Comparison of ENCODE assay signal across 8 mouse cellular contexts in the genomic region with DNA sequence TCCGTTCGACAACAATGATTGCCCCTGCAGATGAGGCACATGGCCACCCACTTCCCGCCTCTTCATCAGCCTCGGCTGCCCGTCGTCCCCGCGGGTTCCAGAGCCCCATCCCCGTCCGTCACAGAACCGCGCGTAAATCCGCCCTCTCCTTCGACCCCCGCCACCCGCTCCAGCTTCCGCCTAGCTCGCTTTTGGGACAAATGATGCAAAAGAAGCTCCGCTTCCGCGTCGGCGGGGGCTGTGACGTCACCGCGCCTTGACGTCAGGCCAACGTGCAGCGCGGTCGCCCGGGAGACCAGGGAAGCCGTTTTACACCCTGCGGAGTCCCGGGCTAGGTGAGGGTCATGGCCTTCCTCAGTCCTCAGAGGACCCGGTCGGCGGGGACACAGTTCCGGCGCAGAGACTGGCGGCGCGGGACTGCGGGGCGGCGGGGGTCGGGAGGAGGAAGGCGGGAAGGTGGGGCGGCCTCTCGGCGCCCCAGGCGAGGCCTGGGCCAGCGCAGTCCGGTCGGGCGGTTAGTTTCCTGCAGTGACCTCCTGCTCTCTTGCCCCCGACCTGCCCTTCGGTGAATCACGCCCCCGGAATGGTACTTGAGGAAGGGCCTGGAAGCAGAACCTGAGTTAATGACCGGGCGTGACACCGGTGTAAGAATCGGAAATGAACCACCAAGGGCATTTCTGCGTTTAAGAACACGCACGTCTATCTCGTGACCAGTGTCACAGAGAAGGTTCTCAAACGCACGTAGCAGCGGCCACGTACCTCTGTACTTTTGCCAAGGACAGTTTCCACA. TPM values are rescaled to one million over a fixed set of nuclear protein-coding genes. Genes with fewer than 3 reads are reported as not detected.
DNase-seq lines count a peak whose midpoint lies in the region; ATAC-seq and TF ChIP-seq lines count a peak whose summit lies in the region.

A gene (plus strand): TSS at position 252 of the 790 bp plus-strand sequence.

- H3K9me3 ChIP-seq in hindbrain, embryonic 11.5 days (ENCODE audit: control insufficient read depth, low read length) = no peaks in the 10 kb centered on the region
- H3K9me3 ChIP-seq in lung, embryonic 16.5 days (ENCODE audit: control insufficient read depth, low read length) = no peaks in the 10 kb centered on the region

- no peak within 1 kb of the TSS for H3K27ac ChIP-seq in hindbrain, embryonic 11.5 days (ENCODE audit: low read depth, low read length)
- peak within 1 kb of the TSS; percentile 63 for H3K27ac ChIP-seq in lung, embryonic 16.5 days (ENCODE audit: low read length)
- peak within 1 kb of the TSS; percentile 21; the same call in 1 of the 2 replicates for H3K27ac ChIP-seq in thymus, adult 2 months (ENCODE audit: control insufficient read depth, insufficient read depth, low read length)

- peak within 1 kb of the TSS; percentile 58 for H3K4me2 ChIP-seq in hindbrain, embryonic 11.5 days (replicated peaks; ENCODE audit: low read depth, low read length)
- H3K4me2 ChIP-seq in lung, embryonic 16.5 days (ENCODE audit: low read depth, low read length) = peak within 1 kb of the TSS; percentile 85

- H3K4me3 ChIP-seq in hindbrain, embryonic 11.5 days (ENCODE audit: low read depth, low read length) = peak within 1 kb of the TSS; percentile 58
- H3K4me3 ChIP-seq in lung, embryonic 16.5 days (ENCODE audit: low read length) = peak within 1 kb of the TSS; percentile 88
- peak within 1 kb of the TSS; percentile 59 for H3K4me3 ChIP-seq in thymus, adult 2 months (ENCODE audit: control insufficient read depth, insufficient read depth, low read length)

- H3K27me3 ChIP-seq in hindbrain, embryonic 11.5 days (ENCODE audit: control insufficient read depth, insufficient read depth, low read length) = no peaks in the 10 kb centered on the region
- no peaks in the 10 kb centered on the region for H3K27me3 ChIP-seq in lung, embryonic 16.5 days (ENCODE audit: control insufficient read depth, insufficient read depth, low read depth, low read length)
- H3K27me3 ChIP-seq in thymus, adult 2 months (ENCODE audit: control insufficient read depth, insufficient read depth, low read length) = no peaks in the 10 kb centered on the region

- DNase-seq in MEL-GATA-1-ER (ENCODE audit: extremely low read depth, low read depth) = peak; percentile 63
- DNase-seq in cerebellum, adult 9-10 months = peak; percentile 90
- peak; percentile 83 to 95 for DNase-seq in frontal cortex, adult 2 months (ENCODE audit: extremely low spot score in 1 of 2, low spot score in 1 of 2)
- DNase-seq in hindbrain, embryonic 11.5 days (ENCODE audit: low spot score) = peak; percentile 94
- peak; percentile 89 for DNase-seq in layer of hippocampus, adult 9-11 months
- DNase-seq in ovary, adult 18-20 months (ENCODE audit: low spot score) = peak; percentile 77
- peak; percentile 94 for DNase-seq in thymus, adult 2 months

- H3K9ac ChIP-seq in hindbrain, embryonic 11.5 days (ENCODE audit: low read depth, low read length) = peak within 1 kb of the TSS; percentile 50
- H3K9ac ChIP-seq in lung, embryonic 16.5 days (ENCODE audit: low read length) = peak within 1 kb of the TSS; percentile 84

- H3K36me3 ChIP-seq in hindbrain, embryonic 11.5 days (ENCODE audit: control insufficient read depth, insufficient read depth, low read length) = no peaks in the 10 kb centered on the region
- no peaks in the 10 kb centered on the region for H3K36me3 ChIP-seq in lung, embryonic 16.5 days (ENCODE audit: control insufficient read depth, insufficient read depth, low read length)
- H3K36me3 ChIP-seq in thymus, adult 2 months (ENCODE audit: control insufficient read depth, insufficient read depth, low read length) = no peaks in the 10 kb centered on the region

- 0 out of 2 replicates have a peak, but pooled peaks have one; percentile 43 for TF ChIP-seq CTCF in thymus, adult 2 months (IDR thresholded peaks at IDR 0.05; ENCODE audit: borderline replicate concordance, control insufficient read depth, extremely low read depth, insufficient read depth, low read length, poor library complexity)

- TF ChIP-seq POLR2A in thymus, adult 2 months (IDR thresholded peaks at IDR 0.05; ENCODE audit: control insufficient read depth, extremely low read depth, insufficient read depth, low read length, poor library complexity) = peak; percentile 91

- ATAC-seq in hindbrain, embryonic 11.5 days (ENCODE audit: low FRiP score) = peak; percentile 96
- ATAC-seq in lung, embryonic 16.5 days (ENCODE audit: low read depth) = peak; percentile 93

- no peaks in the 10 kb centered on the region for H3K4me1 ChIP-seq in hindbrain, embryonic 11.5 days (replicated peaks; ENCODE audit: control insufficient read depth, insufficient read depth, low read length)
- H3K4me1 ChIP-seq in lung, embryonic 16.5 days (replicated peaks; ENCODE audit: control insufficient read depth, insufficient read depth, low read length) = peaks cover 6% of the 10 kb centered on the region
- peaks cover 16% of the 10 kb centered on the region for H3K4me1 ChIP-seq in thymus, adult 2 months (replicated peaks; ENCODE audit: control insufficient read depth, insufficient read depth, low read length)

- WGBS in hindbrain, embryonic 11.5 days = 2% methylated on average over 73 of the region's 73 CpGs
- WGBS in lung, embryonic 16.5 days = under 1% methylated on average over 71 of the region's 73 CpGs
- 2% methylated on average over 73 of the region's 73 CpGs for WGBS in thymus, adult 2 months

RNA-seq across cellular contexts. Expression of the gene that starts here (rescaled TPM):
- 6.6 and 7.7 TPM in 2 replicates for polyA plus RNA-seq in frontal cortex, adult 2 months (2012; rRNA removed)
- polyA plus RNA-seq in hindbrain, embryonic 11.5 days (2014; fragmentation: Nextera tagmentation; extraction: Ambion mirVana) = 7.2 and 7.6 TPM in 2 replicates
- polyA plus RNA-seq in lung, embryonic 16.5 days (2015; fragmentation: Nextera tagmentation; extraction: Ambion mirVana) = 10.1 and 11.1 TPM in 2 replicates
- polyA plus RNA-seq in thymus, adult 2 months (2012; rRNA removed) = 0.68 and 0.84 TPM in 2 replicates

Comparison
In these comparisons a context has a peak if more than half of its experiments do, and no peak if none do; other contexts are left out.
1. Peak in DNase-seq, H3K4me3 ChIP-seq and H3K27ac ChIP-seq in thymus, adult 2 months; RNA of the gene not detected or under 1 TPM.